Mouse (Mus musculus): ENCODE results near the gene Chpf2. TPM values are rescaled to one million over a fixed set of nuclear protein-coding genes. Genes with fewer than 3 reads are reported as not detected.

The Chpf2 gene
- polyA plus RNA-seq, 1 experiment from 2014 or later: 12.2 TPM

GRCm38 (mm10) chr5:24605321-24605979 lies 18.9 kb downstream of the Chpf2 start:
- Histone ChIP-seq H3K27me3 (ENCODE audit: insufficient read depth, low read length) (no peaks in the 10 kb centered on the region), H3K4me1 (ENCODE audit: insufficient read depth) (peaks cover 32% of the 10 kb centered on the region), H3K9me3 (ENCODE audit: low read depth, low read length) (no peaks in the 10 kb centered on the region), H3K4me3 (ENCODE audit: low read depth, low read length) (peak overlapping the region; percentile 60), H3K36me3 (ENCODE audit: insufficient read depth) (no peaks in the 10 kb centered on the region), H3K4me2 (peak overlapping the region; percentile 94), H3K27ac (ENCODE audit: low read depth) (peak overlapping the region; percentile 100), H3K9ac (peak overlapping the region; percentile 69)
- WGBS: 8% methylated on average over 6 of the region's 6 CpGs
- DNase-seq: peak; percentile 42
- TF ChIP-seq CTCF (IDR thresholded peaks at IDR 0.05; ENCODE audit: low read depth): no peak
- no peak for ATAC-seq (ENCODE audit: insufficient read depth)

- Histone ChIP-seq H3K9me3 (ENCODE audit: low read depth, low read length) (no peaks in the 10 kb centered on the region), H3K4me1 (ENCODE audit: insufficient read depth) (peaks cover 25% of the 10 kb centered on the region), H3K27ac (ENCODE audit: low read depth) (peak overlapping the region; percentile 78), H3K4me3 (ENCODE audit: low read depth, low read length) (peak overlapping the region; percentile 11; the same call in 1 of the 2 replicates), H3K4me2 (peak overlapping the region; percentile 94), H3K9ac (peak overlapping the region; percentile 69), H3K27me3 (ENCODE audit: insufficient read depth, low read length) (no peaks in the 10 kb centered on the region), H3K36me3 (ENCODE audit: insufficient read depth) (no peaks in the 10 kb centered on the region)
- DNase-seq: no peak
- WGBS: 18% methylated on average over 14 of the region's 14 CpGs
- no peak for TF ChIP-seq CTCF (IDR thresholded peaks at IDR 0.05; ENCODE audit: low read depth)
- no peak for ATAC-seq (ENCODE audit: insufficient read depth)
Measured at GRCm38 (mm10) chr5:24605980-24606665, 19.6 kb downstream of the Chpf2 start.

GRCm38 (mm10) chr5:24609388-24609787 lies 22.8 kb downstream of the Chpf2 start:
- TF ChIP-seq CTCF (IDR thresholded peaks at IDR 0.05; ENCODE audit: low read depth): no peak
- H3K27me3 ChIP-seq (ENCODE audit: insufficient read depth, low read length): no peaks in the 10 kb centered on the region
- WGBS: 12% methylated on average over 5 of the region's 5 CpGs
- H3K9ac ChIP-seq: no peak overlapping the region
- DNase-seq (no peak), ATAC-seq (ENCODE audit: insufficient read depth) (no peak)
- H3K9me3 ChIP-seq (ENCODE audit: low read depth, low read length): no peaks in the 10 kb centered on the region
- H3K36me3 ChIP-seq (ENCODE audit: insufficient read depth): no peaks in the 10 kb centered on the region
- peaks cover 19% of the 10 kb centered on the region for H3K4me1 ChIP-seq (ENCODE audit: insufficient read depth)
- H3K4me2 ChIP-seq: no peak overlapping the region
- H3K27ac ChIP-seq (ENCODE audit: low read depth): no peak overlapping the region
- no peak overlapping the region for H3K4me3 ChIP-seq (ENCODE audit: low read depth, low read length)

- Histone ChIP-seq H3K36me3 (ENCODE audit: insufficient read depth) (no peaks in the 10 kb centered on the region), H3K9ac (no peak overlapping the region), H3K4me1 (ENCODE audit: insufficient read depth) (peaks cover 10% of the 10 kb centered on the region; the same call in 1 of the 2 replicates), H3K27ac (ENCODE audit: low read depth) (no peak overlapping the region), H3K4me3 (ENCODE audit: low read depth, low read length) (no peak overlapping the region), H3K4me2 (no peak overlapping the region), H3K9me3 (ENCODE audit: low read depth, low read length) (no peaks in the 10 kb centered on the region), H3K27me3 (ENCODE audit: insufficient read depth, low read length) (no peaks in the 10 kb centered on the region)
- peak; percentile 64 for DNase-seq
- no peak for TF ChIP-seq CTCF (IDR thresholded peaks at IDR 0.05; ENCODE audit: low read depth)
- 50% methylated on average over 7 of the region's 7 CpGs for WGBS
- peak; percentile 19 for ATAC-seq (ENCODE audit: insufficient read depth)
Measured at GRCm38 (mm10) chr5:24611366-24612301, 25.1 kb downstream of the Chpf2 start.

- 66% methylated on average over 5 of the region's 5 CpGs for WGBS
- no peaks in the 10 kb centered on the region for H3K27me3 ChIP-seq (ENCODE audit: insufficient read depth, low read length)
- H3K4me1 ChIP-seq (ENCODE audit: insufficient read depth): peaks cover 7% of the 10 kb centered on the region; the same call in 1 of the 2 replicates
- no peak overlapping the region for H3K9ac ChIP-seq
- TF ChIP-seq CTCF (IDR thresholded peaks at IDR 0.05; ENCODE audit: low read depth): peak; percentile 40; the same call in 1 of the 2 replicates
- no peak overlapping the region for H3K27ac ChIP-seq (ENCODE audit: low read depth)
- no peak overlapping the region for H3K4me3 ChIP-seq (ENCODE audit: low read depth, low read length)
- H3K9me3 ChIP-seq (ENCODE audit: low read depth, low read length): no peaks in the 10 kb centered on the region
- ATAC-seq (ENCODE audit: insufficient read depth): 0 out of 2 replicates have a peak, but pooled peaks have one; percentile 26
- DNase-seq: no peak
- no peak overlapping the region for H3K4me2 ChIP-seq
- H3K36me3 ChIP-seq (ENCODE audit: insufficient read depth): no peaks in the 10 kb centered on the region
Measured at GRCm38 (mm10) chr5:24612302-24612649, 25.7 kb downstream of the Chpf2 start.

GRCm38 (mm10) chr5:24615097-24615496 lies 28.6 kb downstream of the Chpf2 start:
- TF ChIP-seq CTCF (IDR thresholded peaks at IDR 0.05; ENCODE audit: low read depth): no peak
- DNase-seq (no peak), ATAC-seq (ENCODE audit: insufficient read depth) (no peak)
- Histone ChIP-seq H3K36me3 (ENCODE audit: insufficient read depth) (no peaks in the 10 kb centered on the region), H3K4me2 (no peak overlapping the region), H3K9me3 (ENCODE audit: low read depth, low read length) (no peaks in the 10 kb centered on the region), H3K4me1 (ENCODE audit: insufficient read depth) (peaks cover 7% of the 10 kb centered on the region; the same call in 1 of the 2 replicates), H3K4me3 (ENCODE audit: low read depth, low read length) (no peak overlapping the region), H3K27me3 (ENCODE audit: insufficient read depth, low read length) (no peaks in the 10 kb centered on the region), H3K27ac (ENCODE audit: low read depth) (no peak overlapping the region), H3K9ac (no peak overlapping the region)
- WGBS: 52% methylated on average over 6 of the region's 6 CpGs
